ENCODE assay signal across 8 mouse cellular contexts in genomic region chr3:83915768-83916496, GRCm38 (mm10).
DNase-seq lines count a peak whose midpoint lies in the region; ATAC-seq and TF ChIP-seq lines count a peak whose summit lies in the region.

No protein-coding gene starts in this region.

- ATAC-seq in intestine, embryonic 14.5 days (replicated peaks; ENCODE audit: low FRiP score, low TSS enrichment, low read depth), result 0 out of 2 replicates have a peak, but pooled peaks have one; percentile 40
- ATAC-seq in intestine, embryonic 15.5 days, result no peak
- no peak for ATAC-seq in intestine, postnatal 0 days

- H3K9ac ChIP-seq in intestine, embryonic 14.5 days (ENCODE audit: low read length), result no peak overlapping the region
- H3K9ac ChIP-seq in intestine, embryonic 15.5 days, result no peak overlapping the region
- H3K9ac ChIP-seq in intestine, postnatal 0 days (ENCODE audit: low read depth, low read length), result no peak overlapping the region

- no peak overlapping the region for H3K27ac ChIP-seq in intestine, embryonic 14.5 days (ENCODE audit: low read depth)
- no peak overlapping the region for H3K27ac ChIP-seq in intestine, embryonic 15.5 days
- no peak overlapping the region for H3K27ac ChIP-seq in embryonic facial prominence, embryonic 10.5 days (replicated peaks)
- no peak overlapping the region for H3K27ac ChIP-seq in intestine, postnatal 0 days (ENCODE audit: low read depth, low read length)

- H3K4me2 ChIP-seq in intestine, embryonic 14.5 days (ENCODE audit: low read length), result no peak overlapping the region
- no peak overlapping the region for H3K4me2 ChIP-seq in intestine, embryonic 15.5 days (replicated peaks)
- H3K4me2 ChIP-seq in intestine, postnatal 0 days (replicated peaks; ENCODE audit: low read depth), result no peak overlapping the region

- no peaks in the 10 kb centered on the region for H3K9me3 ChIP-seq in intestine, embryonic 14.5 days (ENCODE audit: control insufficient read depth, low read length)
- H3K9me3 ChIP-seq in intestine, embryonic 15.5 days, result no peaks in the 10 kb centered on the region
- H3K9me3 ChIP-seq in embryonic facial prominence, embryonic 10.5 days, result no peaks in the 10 kb centered on the region
- no peaks in the 10 kb centered on the region for H3K9me3 ChIP-seq in intestine, postnatal 0 days (ENCODE audit: control insufficient read depth)

- H3K4me3 ChIP-seq in intestine, embryonic 14.5 days (ENCODE audit: low read depth, low read length), result no peak overlapping the region
- no peak overlapping the region for H3K4me3 ChIP-seq in intestine, embryonic 15.5 days (replicated peaks)
- H3K4me3 ChIP-seq in embryonic facial prominence, embryonic 10.5 days, result no peak overlapping the region
- H3K4me3 ChIP-seq in intestine, postnatal 0 days (ENCODE audit: low read depth, low read length), result no peak overlapping the region
- H3K4me3 ChIP-seq in lung, adult 2 months (replicated peaks; ENCODE audit: extremely low read depth, low read depth, low read length), result no peak overlapping the region

- TF ChIP-seq POLR2A in lung, adult 2 months (IDR thresholded peaks at IDR 0.05; ENCODE audit: borderline replicate concordance, extremely low read depth, low read depth, low read length), result no peak

- TF ChIP-seq CTCF in intestine, postnatal 0 days (IDR thresholded peaks at IDR 0.05; ENCODE audit: low read depth), result peak; percentile 85
- peak; percentile 80 for TF ChIP-seq CTCF in lung, adult 2 months (IDR thresholded peaks at IDR 0.05; ENCODE audit: insufficient read depth, low read length)

- 76% methylated on average over 11 of the region's 11 CpGs for WGBS in intestine, embryonic 14.5 days
- WGBS in intestine, embryonic 15.5 days, result 70% methylated on average over 11 of the region's 11 CpGs
- 80% methylated on average over 11 of the region's 11 CpGs for WGBS in embryonic facial prominence, embryonic 10.5 days
- 76% methylated on average over 11 of the region's 11 CpGs for WGBS in intestine, postnatal 0 days
- WGBS in lung, adult 2 months, result 73% methylated on average over 11 of the region's 11 CpGs

- DNase-seq in intestine, embryonic 14.5 days (ENCODE audit: low spot score), result peak; percentile 59
- peak; percentile 57 for DNase-seq in adrenal gland, postnatal 10 days
- peak; percentile 52 for DNase-seq in embryonic facial prominence, embryonic 10.5 days (ENCODE audit: low spot score)
- peak; percentile 22 for DNase-seq in lung, adult 2 months
- DNase-seq in retina, adult 2 months (ENCODE audit: low read depth, low spot score), result peak; percentile 30
- no peak for DNase-seq in spleen, adult 12 weeks (ENCODE audit: low spot score)

- peaks cover 78% of the 10 kb centered on the region for H3K36me3 ChIP-seq in intestine, embryonic 14.5 days (ENCODE audit: control insufficient read depth, insufficient read depth, low read length)
- 0 out of 2 replicates have a peak, but pooled peaks cover 3% of the 10 kb centered on the region for H3K36me3 ChIP-seq in intestine, embryonic 15.5 days
- H3K36me3 ChIP-seq in embryonic facial prominence, embryonic 10.5 days (replicated peaks), result peaks cover 99% of the 10 kb centered on the region
- peaks cover 19% of the 10 kb centered on the region; the same call in 1 of the 2 replicates for H3K36me3 ChIP-seq in intestine, postnatal 0 days (ENCODE audit: control insufficient read depth, insufficient read depth)

- H3K27me3 ChIP-seq in intestine, embryonic 14.5 days (replicated peaks; ENCODE audit: control insufficient read depth, insufficient read depth, low read length), result no peaks in the 10 kb centered on the region
- no peaks in the 10 kb centered on the region for H3K27me3 ChIP-seq in intestine, embryonic 15.5 days (replicated peaks)
- H3K27me3 ChIP-seq in embryonic facial prominence, embryonic 10.5 days (replicated peaks; ENCODE audit: low read depth, poor library complexity, severe bottlenecking), result no peaks in the 10 kb centered on the region
- H3K27me3 ChIP-seq in intestine, postnatal 0 days (replicated peaks; ENCODE audit: control insufficient read depth, insufficient read depth, low read length), result no peaks in the 10 kb centered on the region

- no peaks in the 10 kb centered on the region for H3K4me1 ChIP-seq in intestine, embryonic 14.5 days (replicated peaks; ENCODE audit: control insufficient read depth, insufficient read depth, low read length)
- H3K4me1 ChIP-seq in intestine, embryonic 15.5 days (replicated peaks), result no peaks in the 10 kb centered on the region
- H3K4me1 ChIP-seq in embryonic facial prominence, embryonic 10.5 days, result no peaks in the 10 kb centered on the region
- no peaks in the 10 kb centered on the region for H3K4me1 ChIP-seq in intestine, postnatal 0 days (replicated peaks; ENCODE audit: control insufficient read depth, insufficient read depth, low read length)
- no peaks in the 10 kb centered on the region for H3K4me1 ChIP-seq in lung, adult 2 months (ENCODE audit: control insufficient read depth, insufficient read depth, low read length)
